Mouse (Mus musculus): Measurements from ENCODE around the gene Mmd2.
A peak's percentile ranks its signal among the peaks of the same experiment; 100 is the strongest.

The Mmd2 gene

GRCm38 (mm10) chr5:142545014-142545795 lies 63.4 kb downstream of the Mmd2 start:
- no peak for DNase-seq

GRCm38 (mm10) chr5:142537286-142537685 lies 71.3 kb downstream of the Mmd2 start:
- DNase-seq, result peak; percentile 20 to 51

- DNase-seq, result no peak
These were observed 73.2 kb downstream of the Mmd2 start for GRCm38 (mm10) chr5:142535388-142535787.

GRCm38 (mm10) chr5:142529915-142530314 lies 78.7 kb downstream of the Mmd2 start, which contains the start of gene Papolb:
Gene Papolb (minus strand): TSS chr5:142530076.
- DNase-seq, result no peak

GRCm38 (mm10) chr5:142524711-142525464 lies 83.7 kb downstream of the Mmd2 start:
- DNase-seq, result no peak

GRCm38 (mm10) chr5:142521195-142521866 lies 87.3 kb downstream of the Mmd2 start:
- no peak for DNase-seq

GRCm38 (mm10) chr5:142520360-142520759 lies 88.2 kb downstream of the Mmd2 start:
- no peak for DNase-seq

GRCm38 (mm10) chr5:142518973-142519372 lies 89.6 kb downstream of the Mmd2 start:
- DNase-seq, result no peak

Data from kidney, postnatal 36 days (tissue).